Mouse (Mus musculus) bone marrow, adult 2 months (tissue): ENCODE measurements at regions not wholly inside any gene's neighbourhood (a gene's known extent, or its start where the extent isn't known, plus 50 kb on each side); places are given as distances from the start of the nearest gene placed in this dataset.

Source experiments
- CTCF ChIP-seq: fragments of 200-500 bp; IDR thresholded peaks from 2 replicates; pipeline ENCODE4 v1.5.1; 2011; ENCODE audit warnings: low read length, control low read depth; ENCODE audit not compliant: control insufficient read depth, insufficient read depth
- POLR2A ChIP-seq: fragments of 200-500 bp; IDR thresholded peaks from 2 replicates; pipeline ENCODE4 v1.6.1; 2011; ENCODE audit warnings: low read depth, mild to moderate bottlenecking, control low read depth, low read length, borderline replicate concordance; ENCODE audit not compliant: control insufficient read depth

- TF ChIP-seq POLR2A (no peak), CTCF (no peak)
Observed at GRCm38 (mm10) chr12:82105184-82106031, 63.7 kb upstream of the Sipa1l1 start.
